Mouse (Mus musculus) natural killer cell, adult 2 months (primary cell): Measurements from ENCODE around the gene Dtx3l.
A peak's percentile ranks its signal among the peaks of the same experiment; 100 is the strongest.
"Not testable (repeated sequence)": the region's sequence is repeated elsewhere in the genome, so short reads cannot be mapped to it uniquely, and the experiment has no call there.

ENCODE experiments used
- DNase-seq, 2 experiments: peaks; one replicate each; pipeline ENCODE4 v3.0.0; 2022; ENCODE audit warnings: low spot score in 2 of 2

The Dtx3l gene

DNA sequence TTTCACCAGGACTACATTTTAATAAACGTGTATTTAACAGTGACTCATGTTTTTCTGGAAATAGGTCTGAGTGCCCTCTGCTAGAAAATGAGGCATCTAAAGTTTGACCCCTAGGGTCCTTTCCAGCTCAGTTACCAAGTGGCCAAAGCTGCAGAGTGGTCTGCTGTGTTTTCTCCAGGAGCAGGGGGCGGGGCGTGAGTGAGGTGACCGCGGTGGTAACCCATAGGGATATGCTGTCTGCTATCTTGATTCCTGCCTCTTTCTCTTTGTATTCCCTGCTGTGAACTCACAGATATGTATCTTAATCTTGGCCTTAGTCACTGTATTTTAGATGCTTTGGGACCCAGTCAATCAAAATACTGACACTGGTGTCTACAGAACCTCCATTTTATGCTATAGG lies 14.6 kb downstream of the Dtx3l start:
- DNase-seq = no peak

DNA sequence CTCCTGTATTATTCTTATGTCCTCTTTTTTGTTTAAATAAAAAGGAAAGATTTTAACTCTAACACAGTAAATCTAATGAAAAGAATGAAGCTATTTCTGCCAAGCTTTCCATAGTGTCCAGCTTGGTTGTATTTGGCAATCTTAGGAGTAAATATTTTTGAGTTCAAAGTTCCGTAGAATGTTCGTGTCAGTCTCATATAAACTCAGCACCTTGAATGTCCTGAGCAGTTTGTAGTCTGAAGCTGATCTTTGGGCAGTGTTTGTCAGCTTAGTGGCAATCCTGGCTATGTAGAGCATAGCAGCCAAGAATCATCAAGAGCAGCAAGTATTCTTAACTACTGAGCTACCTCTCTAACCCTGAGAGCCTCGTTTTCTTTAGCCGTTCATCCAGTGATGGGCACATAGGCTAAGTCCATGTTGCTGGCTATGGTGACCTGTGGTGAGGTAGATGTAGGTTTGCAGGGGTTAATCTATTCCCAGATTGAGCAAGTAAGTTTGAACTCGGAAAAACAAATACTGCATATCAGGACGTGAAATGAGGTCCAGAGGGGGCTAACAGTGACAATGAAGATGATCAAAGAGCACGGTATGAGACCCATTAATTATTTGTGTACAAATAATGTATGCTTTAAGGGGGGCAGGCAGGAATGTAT lies 15.3 kb downstream of the Dtx3l start:
- DNase-seq = no peak

DNA sequence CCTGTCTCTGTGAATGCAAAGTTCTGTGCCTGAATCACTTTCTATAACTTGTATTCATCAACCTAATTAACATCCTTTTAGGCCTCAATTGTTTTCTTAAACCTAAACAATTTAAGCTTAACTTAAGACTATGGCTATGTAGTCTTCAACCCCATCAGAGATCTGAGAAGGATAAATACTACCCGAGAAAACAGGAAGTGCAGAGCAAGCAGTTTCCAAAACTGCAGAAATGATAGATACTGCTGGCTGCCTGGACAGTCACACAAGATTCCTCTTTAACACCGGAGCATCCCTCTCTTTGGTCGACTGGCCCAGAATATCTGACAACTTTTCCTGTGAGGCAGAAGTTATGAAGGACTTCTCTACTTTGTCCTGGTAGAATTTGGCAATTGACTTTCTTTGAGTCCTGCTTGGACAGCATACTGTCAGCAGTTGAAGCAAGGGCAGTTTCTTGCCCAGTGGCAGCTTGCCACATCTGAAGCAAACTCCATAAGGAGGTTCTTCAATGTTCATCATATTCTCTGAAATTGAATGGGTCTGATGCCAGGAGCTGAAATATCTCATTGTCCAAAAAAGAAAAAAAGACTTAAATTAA lies 16.6 kb downstream of the Dtx3l start:
- DNase-seq = no peak

DNA sequence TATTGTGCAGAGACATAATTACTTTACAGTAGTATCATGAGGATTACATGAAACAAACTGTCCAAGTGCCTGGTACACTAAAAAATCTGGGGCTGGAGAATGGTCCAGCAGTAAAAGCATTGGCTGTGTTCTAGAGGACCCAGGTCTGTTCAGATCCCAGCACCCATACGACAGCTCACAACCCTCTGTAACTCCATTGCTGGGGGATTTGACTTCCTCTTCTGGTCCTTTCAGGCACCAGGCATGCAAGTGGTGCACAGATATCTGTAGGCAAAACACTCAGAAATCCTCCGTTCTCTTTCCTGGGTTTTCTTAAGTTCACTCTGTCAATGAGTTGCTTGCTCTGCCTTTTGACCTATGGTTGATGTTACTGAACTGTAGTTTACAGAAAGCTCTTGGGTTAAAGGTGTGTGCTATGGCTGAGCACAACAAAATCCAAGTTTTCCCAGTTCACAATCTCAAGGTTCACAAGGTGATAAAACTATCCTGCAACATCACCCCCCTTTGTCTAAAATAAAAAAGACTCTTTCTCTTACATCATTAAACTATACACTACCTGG lies 17.2 kb downstream of the Dtx3l start:
- no peak for DNase-seq

DNA sequence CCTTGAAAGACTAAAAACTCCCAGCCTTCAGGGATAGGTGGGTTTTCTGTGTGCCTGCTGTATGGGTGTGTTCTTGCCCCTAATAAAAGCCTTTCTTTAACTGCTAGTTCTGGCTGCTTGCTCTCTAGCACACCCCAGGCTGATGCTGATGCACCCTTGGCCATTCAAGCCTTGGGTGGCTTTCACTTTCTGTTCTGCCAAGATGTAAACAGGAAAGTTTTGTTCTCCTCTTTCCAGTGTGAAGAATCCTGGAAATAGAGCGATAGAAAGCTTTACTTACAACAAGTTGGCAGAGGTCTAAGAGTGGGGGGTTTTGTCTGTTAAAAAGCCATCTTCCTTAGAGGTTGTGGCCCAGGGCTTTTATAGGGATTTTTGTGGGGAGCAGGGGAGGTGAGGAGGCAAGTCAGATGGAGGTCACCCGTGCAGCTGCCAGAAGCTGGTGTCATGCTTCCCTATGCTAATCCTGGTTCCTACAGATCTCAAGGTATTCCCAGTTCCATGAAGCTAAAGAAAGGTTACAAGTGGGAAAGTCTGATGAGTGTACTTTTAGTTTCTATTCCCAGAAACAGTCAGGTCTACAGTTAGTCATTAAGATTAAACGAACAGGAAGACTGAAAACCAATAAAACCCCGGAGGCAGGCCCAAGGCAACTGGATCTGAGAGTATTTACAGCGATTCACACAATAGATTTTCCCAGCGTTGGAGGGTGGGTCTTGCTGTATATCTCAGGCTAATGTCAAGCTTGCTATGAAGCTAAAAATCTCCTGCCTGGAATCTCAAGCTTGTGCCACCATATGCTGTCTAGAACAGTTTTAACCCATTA lies 20.0 kb downstream of the Dtx3l start:
- peak; percentile 42 to 46 for DNase-seq

DNA sequence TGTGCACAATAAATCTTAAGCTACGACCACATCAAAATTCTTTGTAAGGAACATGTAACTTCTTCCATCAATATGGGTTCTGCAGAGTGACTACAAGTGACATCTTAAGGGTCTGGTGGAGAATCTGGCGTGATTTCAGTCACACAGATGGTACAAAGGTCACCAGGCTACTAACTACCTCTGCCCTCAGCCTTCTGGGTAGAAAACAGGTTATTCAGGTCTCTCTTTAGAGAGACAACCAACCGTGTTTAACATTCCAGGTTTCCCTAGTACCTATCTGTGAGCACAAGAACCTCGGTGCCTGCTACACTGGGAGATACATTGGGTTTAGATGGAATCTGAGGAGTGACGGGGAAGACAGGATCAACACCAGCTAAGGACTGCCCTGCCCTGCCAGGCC lies 24.6 kb downstream of the Dtx3l start:
- DNase-seq = no peak

DNA sequence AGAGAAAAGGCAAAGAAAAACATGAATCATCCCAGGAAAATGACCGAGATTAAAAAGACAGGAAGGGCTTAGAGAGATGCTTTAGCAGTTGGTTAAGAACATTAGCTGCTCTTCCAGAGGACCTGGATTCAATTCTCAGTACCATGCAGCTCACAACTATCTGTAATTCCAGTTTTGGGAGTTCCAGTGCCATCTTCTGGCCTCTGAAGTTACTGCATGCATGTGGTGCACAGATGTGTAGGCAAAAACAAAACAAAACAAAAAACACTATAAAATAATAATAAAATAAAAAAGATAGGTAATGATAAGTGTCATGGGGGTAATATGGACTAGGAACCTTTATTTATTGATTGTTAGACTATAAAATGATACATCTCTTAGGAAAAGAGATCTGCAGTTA lies 25.4 kb downstream of the Dtx3l start:
- peak in 1 of 2 experiments; percentile 26 for DNase-seq

DNA sequence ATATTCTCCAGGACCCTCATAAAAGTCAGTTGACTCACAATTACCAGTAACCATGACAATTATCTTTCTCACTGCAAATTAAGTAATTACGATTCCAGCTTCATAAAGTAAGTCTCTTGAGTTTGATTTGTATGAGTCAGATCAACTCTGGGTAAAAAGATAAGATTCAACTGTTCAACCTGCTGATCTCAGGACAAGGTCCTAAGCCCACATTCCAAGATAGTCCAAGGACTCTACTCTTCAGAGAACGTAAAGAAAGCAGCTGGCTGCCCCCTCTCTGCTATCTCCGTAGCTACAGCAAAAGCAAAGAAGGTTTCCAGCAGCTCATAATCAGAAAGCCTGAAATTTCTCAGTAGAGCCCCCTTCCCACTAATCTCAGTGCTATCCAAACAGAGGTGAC lies 27.5 kb downstream of the Dtx3l start:
- DNase-seq = no peak

DNA sequence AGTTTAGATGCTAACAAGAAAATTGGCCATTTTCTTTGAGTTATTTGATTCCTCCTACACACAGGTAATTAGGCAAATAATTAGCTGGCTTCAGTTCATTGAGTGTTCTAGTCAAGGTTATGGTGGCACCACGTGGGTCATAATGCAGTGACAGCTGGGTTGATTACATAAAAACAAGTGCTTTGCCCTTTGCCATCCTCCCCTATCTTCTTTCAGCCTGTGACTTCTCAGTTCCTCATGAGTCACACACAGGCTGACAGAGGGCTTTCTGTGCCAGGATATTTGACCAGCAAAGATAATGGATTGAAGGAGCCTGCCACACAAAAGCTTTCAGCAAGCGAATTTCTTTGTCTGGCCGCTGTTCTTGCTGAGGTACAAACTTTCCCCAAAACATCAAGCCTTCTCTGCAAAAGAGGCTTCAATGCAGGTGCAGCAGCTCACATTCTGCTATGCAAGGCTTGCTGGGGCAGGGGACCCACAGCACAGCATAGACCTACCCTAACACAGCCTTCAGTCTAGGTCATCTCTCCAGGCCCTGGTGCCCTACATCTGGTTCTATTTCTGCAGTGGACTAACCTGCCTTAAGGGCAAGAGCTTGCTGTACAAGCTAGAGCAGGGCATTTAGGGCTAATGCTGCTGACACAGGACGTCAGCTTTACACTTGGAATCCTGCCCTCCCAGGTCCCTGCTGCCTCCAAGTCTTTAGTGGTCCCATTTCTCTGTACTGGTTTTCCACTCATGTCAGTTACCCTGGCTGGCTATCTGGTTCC lies 31.3 kb downstream of the Dtx3l start:
- no peak for DNase-seq

DNA sequence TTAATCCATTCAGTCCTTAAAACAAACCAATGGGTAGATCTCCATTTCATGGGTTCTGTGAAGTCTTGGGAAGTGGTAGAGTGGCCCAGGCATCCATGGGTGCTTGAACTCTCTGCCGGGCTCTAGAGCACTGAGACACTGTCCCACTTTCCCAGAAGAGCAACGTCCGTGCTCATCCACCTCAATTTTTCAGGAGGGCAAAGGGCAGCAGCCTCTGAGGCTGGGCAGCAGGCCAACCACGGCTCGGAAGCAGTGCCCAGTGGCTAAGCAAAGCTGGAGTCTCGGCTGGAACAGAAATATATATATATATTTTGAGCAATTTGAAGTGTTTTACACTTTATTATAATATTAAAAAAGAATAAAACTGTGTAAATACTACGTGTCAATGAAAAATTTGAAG lies 32.1 kb downstream of the Dtx3l start:
- DNase-seq = no peak

DNA sequence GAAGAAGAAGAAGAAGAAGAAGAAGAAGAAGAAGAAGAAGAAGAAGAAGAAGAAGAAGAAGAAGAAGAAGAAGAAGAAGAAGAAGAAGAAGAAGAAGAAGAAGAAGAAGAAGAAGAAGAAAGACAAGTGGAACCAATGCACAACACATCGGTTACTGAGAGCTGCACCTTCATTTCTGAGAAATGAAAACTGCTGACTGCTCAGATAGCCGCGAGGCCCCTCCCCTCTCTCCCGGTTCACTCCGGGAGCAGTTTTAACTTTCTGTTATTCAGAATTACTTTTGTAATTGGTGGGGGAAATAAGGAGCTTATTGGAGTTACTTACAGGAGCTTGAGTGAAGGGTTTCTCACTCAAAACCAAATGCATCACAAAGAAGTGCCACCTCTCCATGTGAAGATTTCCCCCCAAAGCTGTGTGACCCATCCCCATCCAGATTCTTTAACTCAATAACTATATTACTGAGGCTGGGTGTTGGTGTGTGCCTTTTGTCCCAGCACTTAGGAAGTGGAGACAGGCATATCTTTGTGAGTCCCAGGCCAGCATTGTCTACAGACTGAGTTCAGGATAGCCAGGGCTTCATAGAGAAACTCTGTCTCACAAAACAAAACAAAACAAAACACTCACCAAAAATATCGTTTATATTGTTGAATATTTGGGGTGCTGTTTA lies 33.0 kb downstream of the Dtx3l start:
- DNase-seq = no peak

DNA sequence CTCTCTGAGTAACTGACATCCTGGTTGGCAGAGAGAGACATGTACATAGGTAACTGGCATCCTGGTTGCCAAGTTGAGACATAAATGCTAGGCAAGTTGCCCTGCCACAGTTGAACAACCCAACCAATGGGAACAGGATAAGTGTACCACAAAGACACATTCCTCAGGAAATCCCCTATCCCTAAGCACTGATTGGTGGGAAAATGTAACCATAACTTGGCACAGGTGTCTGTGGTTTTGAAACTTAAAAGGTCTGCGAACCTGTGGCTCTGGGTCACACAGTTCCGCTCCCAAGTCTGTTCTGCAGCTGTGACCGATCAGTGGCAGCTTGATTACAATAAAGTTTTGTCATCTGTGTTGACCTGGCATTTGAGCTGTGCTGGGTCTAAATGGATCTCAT lies 33.6 kb downstream of the Dtx3l start:
- DNase-seq = no peak

DNA sequence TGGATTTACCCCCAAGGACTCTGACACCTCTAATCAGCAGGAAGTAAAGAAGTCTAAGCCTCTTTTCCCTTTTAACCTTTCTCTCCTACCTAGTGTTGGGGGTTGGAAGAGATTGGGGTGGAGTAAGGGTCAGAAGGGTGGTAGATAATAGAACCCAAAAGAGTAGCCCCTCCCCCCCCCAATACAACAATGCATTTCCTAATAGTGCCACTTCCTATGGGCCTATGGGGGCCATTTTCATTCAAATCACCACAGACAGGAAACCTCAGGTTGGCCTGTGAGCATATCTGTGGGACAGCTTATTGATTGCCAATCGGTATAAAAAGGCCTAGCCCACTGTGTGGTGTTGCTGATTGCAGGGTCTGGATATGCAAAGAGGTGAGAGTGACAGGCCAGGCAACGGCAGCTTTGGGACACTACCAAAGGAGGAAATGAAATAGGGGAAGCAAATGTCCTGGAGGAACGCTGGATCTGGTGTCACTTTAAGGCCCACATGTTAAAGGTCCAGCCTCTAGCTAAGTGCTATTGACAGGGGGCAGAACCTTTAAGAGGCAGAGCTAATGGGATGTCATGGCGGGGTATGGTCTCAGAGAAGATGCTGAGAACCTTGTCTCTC lies 34.7 kb downstream of the Dtx3l start:
- DNase-seq = no peak

DNA sequence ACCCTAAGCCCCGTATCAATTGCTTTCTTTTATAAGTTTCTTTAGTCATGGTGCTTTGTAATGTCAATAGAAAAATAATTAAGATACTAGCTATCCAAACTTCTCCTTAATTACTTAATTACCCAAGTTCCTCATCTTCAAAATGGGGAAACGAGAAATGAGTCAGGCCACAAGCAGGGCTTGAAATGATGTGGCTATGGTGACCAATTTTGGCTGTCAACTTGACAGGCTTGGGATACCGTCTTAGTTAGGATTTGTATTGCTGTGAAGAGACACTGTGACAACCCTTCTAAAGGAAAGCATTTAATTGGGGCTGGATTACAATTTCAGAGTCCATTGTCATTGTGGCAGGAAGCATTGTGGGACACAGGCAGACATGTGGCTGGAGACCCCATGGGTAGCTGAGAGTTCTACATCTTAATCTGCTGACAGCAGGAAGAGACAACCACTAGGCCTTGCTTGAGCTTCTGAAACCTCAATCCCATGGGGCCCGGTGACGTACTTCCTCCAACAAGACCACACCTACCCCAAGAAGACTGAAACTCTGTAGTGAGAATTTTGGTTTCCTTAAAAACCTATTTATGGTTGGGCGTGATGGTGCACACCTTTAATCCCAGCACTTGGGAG lies 35.8 kb downstream of the Dtx3l start:
- DNase-seq = no peak

DNA sequence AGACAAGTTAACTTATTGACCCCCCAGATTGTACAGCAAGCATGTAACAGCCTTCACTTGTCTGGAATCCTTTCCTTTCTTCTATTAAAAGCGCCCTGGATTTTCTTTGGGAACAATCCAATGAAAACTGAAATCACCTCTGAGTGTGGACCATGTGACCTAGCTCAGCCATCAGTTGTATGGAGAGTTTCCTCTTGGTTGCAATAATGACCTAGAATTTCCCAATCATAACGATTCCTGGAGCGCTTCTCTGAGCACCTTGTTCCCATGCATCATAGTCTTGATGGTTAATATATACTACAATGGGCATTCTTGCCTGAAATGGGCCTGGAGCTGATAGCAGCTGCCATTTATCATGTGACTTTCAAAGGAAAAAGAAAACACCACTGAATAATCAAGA lies 38.4 kb downstream of the Dtx3l start:
- no peak for DNase-seq

DNA sequence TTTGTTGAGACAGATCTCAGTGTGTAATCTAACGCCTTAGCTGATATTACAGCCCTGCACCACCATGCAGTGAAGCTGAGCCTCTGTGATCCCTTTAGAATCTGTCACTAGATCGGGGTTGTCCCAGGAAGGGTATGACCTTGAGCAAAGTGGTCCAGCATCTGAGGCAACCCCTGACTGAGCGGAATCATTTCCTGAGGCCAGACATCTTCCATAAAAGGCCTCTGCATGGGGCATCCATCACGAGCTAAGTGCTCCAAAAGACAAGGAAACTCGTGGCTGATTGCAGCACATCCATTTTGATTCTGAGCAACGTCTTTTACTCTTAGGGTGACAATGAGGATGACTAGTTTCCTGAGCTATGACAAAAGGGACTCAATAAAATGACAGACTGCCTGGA lies 44.0 kb downstream of the Dtx3l start:
- DNase-seq = no peak

DNA sequence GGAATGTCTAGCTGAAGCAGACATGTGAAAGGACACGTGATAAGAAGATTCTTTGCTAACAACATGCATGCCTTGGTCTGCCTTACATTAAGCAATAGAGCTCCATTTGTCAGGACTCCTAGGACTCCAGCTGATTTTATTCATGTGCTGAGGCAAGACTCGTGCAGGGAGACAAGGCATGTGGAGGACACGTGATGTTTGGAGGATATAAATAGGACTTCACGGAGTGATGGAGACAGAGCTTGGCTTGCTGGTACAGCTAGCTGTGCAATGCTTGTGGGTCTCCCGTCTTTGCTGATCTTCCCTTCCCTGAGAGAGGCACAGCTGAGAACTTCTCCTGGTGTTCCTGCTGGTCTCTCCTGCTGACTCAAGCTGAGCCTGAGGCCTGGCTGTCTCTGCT lies 47.3 kb downstream of the Dtx3l start:
- DNase-seq = not testable (repeated sequence)

DNA sequence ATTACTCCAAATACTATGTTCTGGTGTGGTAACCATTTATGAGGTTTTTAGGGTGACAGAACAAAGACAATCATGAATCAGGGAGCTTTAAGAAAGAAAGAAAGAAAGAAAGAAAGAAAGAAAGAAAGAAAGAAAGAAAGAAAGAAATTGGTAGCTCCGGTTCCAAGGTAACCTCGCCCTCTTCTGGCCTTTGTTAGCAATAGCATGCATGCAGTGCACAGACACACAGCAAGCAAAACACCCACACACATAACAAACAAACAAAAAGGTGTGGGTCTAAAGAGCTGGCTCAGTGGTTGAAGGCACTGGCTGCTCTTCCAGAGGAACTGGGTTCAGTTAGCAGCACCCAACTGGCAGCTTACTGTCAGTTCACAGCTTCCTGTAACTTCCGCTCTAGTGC lies 48.3 kb downstream of the Dtx3l start:
- DNase-seq = no peak

DNA sequence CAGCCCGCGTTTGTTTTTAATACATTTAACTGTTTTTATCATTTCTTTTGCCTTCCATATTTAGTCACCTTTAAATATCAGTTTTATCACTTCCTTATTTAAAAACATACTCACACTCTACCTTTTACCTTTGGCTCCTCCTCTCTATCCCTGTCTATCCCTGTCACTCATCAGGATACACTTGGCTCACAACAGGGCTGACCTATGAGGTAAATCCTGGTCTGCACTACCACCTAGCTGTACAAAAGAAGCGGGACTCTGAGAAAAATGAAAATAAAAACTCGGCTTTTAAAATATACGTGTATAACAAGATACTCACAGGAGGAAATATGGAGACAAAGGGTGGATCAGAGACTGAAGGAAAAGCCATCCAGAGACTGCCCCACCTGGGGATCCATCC lies 50.0 kb downstream of the Dtx3l start:
- no peak for DNase-seq

DNA sequence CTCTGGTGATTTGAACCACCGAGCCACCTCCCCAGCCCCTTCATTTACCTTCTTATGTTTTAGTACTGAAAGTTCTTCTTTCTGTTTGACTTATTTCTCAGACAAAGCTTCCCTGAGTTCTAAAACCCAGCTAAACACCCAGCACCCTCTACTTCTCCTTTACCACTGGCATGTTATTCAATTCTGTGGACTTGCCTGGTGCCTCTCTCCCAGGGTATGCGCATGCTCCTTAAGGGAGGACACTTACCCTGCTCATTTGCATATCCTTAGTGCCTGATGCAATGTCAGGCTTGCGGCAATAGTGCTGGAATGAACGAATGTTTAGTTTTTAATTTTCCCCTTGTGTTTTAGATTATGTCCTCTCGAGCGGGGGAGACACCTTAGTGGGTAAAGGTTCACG lies 50.8 kb downstream of the Dtx3l start:
- DNase-seq = no peak
